Mouse (Mus musculus) spleen, adult 2 months (tissue): ENCODE measurements around the gene Oprm1.

Source experiments
- CTCF ChIP-seq: fragments of 200-500 bp; IDR thresholded peaks from 2 replicates; pipeline ENCODE4 v1.5.1; 2011; ENCODE audit warnings: mild to moderate bottlenecking, inconsistent platforms; ENCODE audit not compliant: insufficient read depth, insufficient read length, insufficient replicate concordance; ENCODE audit errors: extremely low read depth
- POLR2A ChIP-seq: fragments of 200-500 bp; IDR thresholded peaks from 2 replicates; pipeline ENCODE4 v1.6.1; 2011; ENCODE audit warnings: low read depth, low read length, inconsistent platforms

- TF ChIP-seq CTCF (no peak), POLR2A (peak; percentile 1; the same call in 1 of the 2 replicates)
Observed at GRCm38 (mm10) chr10:6980236-6980635, 221.9 kb downstream of the Oprm1 start.
